Mouse (Mus musculus) layer of hippocampus, adult 2 months (tissue): Measurements from ENCODE around the gene Rps6ka4. TPM values are rescaled to one million over a fixed set of nuclear protein-coding genes. Genes with fewer than 3 reads are reported as not detected.

Source experiments
- DNase-seq, 2 experiments: peaks; one replicate each; pipeline ENCODE4 v3.0.0; 2022; ENCODE audit warnings: low spot score in 2 of 2
- H3K27ac ChIP-seq: fragments of 200-600 bp; 2 replicates; pipeline ENCODE4 v1.8.1; 2022
- H3K4me3 ChIP-seq: fragments of 200-600 bp; 2 replicates; pipeline ENCODE4 v1.8.1; 2022; ENCODE audit warnings: mild to moderate bottlenecking
- CTCF ChIP-seq: fragments of 200-600 bp; conservative IDR thresholded peaks from 2 replicates; pipeline ENCODE4 v1.8.1; 2022; ENCODE audit warnings: antibody characterized with exemption, mild to moderate bottlenecking, moderate library complexity
- total RNA-seq, 2 experiments: library from RNA; stranded (reverse); gene quantifications; 2 replicates each; pipeline ENCODE4 v1.2.3; 2021

The Rps6ka4 gene
- total RNA-seq, 2 experiments from 2014 or later: 38.3 to 39.1 TPM

DNA sequence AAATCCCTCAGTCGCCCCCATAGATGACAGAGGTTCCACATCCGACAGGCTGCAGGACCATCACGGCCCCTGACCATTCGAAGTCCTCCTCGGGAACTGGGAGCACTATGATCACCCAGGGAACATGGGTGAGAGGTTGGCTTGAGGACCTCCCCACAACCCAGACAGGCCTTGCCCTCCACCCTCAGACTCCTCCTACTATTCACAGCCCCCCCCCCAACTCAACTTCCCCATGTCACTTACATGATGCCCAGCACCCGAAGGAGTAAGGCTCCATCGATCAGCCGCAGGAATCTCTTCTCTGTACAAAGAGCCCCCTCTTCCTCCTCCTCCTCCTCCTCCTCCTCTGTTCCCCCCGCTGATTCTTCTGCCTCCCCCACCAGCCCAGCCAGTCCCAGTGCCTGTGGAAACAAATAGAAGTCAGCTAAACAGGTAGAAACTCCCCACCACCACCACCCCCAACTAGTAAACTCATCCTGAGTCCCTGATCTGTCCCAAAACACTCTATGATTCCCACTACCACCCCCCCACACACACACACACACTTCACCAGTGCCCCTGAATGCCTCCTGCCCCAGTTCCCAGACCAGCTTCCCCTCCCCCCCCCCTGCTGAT lies 17.1 kb upstream of the Rps6ka4 start:
- Histone ChIP-seq H3K4me3 (no peak overlapping the region), H3K27ac (no peak overlapping the region)
- no peak for TF ChIP-seq CTCF
- DNase-seq: no peak

GRCm38 (mm10) chr19:6857003-6857360 lies 16.5 kb upstream of the Rps6ka4 start:
- DNase-seq: no peak
- TF ChIP-seq CTCF: no peak
- 0 out of 2 replicates have a peak overlapping the region, but pooled peaks have one; percentile 28 for H3K27ac ChIP-seq
- no peak overlapping the region for H3K4me3 ChIP-seq

- peak; percentile 74 for TF ChIP-seq CTCF
- peak; percentile 63 to 65 for DNase-seq
- H3K4me3 ChIP-seq: no peak overlapping the region
- H3K27ac ChIP-seq: peak overlapping the region; percentile 36; the same call in 1 of the 2 replicates
Observed at GRCm38 (mm10) chr19:6856281-6857002, 16.0 kb upstream of the Rps6ka4 start.

- TF ChIP-seq CTCF: 0 out of 2 replicates have a peak, but pooled peaks have one; percentile 8
- Histone ChIP-seq H3K27ac (no peak overlapping the region), H3K4me3 (no peak overlapping the region)
- no peak for DNase-seq
Observed at GRCm38 (mm10) chr19:6855225-6856031, 15.0 kb upstream of the Rps6ka4 start.

GRCm38 (mm10) chr19:6854658-6855057 lies 14.2 kb upstream of the Rps6ka4 start:
- Histone ChIP-seq H3K4me3 (no peak overlapping the region), H3K27ac (no peak overlapping the region)
- no peak for DNase-seq
- no peak for TF ChIP-seq CTCF

DNA sequence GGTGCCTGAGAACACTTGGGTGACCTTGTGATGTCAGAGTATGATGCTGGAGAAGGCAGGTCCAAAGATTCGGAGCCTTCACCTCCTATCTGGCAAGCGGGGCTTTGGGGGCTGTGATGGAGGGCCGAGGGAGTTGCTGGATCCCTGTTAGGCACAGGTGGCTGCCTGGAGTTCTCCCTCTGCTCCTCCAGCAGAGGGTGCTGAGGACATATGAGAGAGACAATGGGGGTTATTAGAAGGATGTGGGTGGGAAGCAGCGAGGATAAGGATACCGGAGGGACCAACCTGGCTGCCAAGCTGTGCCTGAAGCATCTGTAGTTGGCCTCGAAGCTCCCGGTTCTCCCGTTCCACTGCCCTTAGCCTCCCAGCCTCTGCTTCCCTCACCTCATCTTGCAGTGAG lies 13.5 kb upstream of the Rps6ka4 start:
- TF ChIP-seq CTCF: peak; percentile 68
- no peak overlapping the region for H3K4me3 ChIP-seq
- no peak for DNase-seq
- H3K27ac ChIP-seq: no peak overlapping the region

GRCm38 (mm10) chr19:6852393-6853305 lies 12.2 kb upstream of the Rps6ka4 start:
- DNase-seq: no peak
- Histone ChIP-seq H3K27ac (peak overlapping the region; percentile 46), H3K4me3 (no peak overlapping the region)
- TF ChIP-seq CTCF: no peak

DNA sequence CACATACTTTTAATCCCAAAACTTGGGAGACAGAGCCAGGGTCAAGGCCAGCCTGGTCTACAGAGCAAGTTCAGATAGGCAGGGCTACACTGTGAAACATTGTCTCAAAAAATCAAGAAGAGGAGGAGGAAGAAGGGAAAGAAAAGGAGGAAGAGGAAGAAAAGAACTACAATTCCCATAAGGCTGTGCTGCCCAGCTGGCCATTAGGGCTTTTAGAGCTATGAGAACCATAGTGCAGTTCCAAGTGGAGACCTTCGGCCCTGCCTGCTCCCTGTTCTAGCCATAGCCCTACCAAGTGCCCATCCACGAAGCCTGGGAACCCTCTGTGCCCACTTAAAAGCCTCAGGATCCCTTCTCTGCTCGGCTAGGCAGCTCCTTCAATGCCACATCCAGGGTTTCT lies 11.1 kb upstream of the Rps6ka4 start:
- no peak for DNase-seq
- Histone ChIP-seq H3K27ac (no peak overlapping the region), H3K4me3 (no peak overlapping the region)
- no peak for TF ChIP-seq CTCF

- TF ChIP-seq CTCF: no peak
- H3K4me3 ChIP-seq: no peak overlapping the region
- H3K27ac ChIP-seq: no peak overlapping the region
- DNase-seq: no peak
Observed at GRCm38 (mm10) chr19:6849506-6850068, 9.2 kb upstream of the Rps6ka4 start.

DNA sequence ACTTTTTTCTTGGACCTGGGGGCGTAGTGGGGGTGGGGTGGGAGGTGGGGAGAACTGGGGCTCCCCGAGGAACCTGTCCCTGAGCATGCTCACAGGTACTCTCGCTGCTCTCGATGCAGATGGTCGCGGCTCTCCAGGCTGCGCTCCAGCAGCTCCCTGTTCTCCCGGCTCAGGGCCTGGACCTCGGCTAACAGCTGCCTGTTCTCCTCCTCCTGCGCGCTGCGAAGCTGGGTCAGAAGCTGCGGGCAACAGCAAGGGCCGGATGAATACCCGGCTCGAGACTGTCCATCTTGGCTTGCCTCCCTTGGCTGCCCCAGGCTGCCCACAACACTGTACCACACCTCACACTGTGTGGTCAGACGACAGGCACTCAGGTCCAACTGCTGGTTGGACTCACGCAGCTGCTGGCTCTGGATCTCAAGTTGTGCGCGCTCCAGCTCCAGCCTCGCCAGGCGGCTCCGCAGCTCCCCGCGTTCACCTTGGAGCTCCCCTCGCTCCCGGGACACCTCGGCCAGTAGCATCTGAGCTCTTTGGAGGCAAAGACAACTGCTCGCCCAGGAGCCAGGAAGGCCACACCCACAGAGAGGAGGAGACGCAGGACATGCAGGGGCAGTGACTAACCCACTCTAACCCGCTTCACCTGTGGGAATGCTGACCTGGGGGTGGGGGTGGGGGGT lies 7.5 kb upstream of the Rps6ka4 start:
- TF ChIP-seq CTCF: no peak
- no peak for DNase-seq
- Histone ChIP-seq H3K27ac (peak overlapping the region; percentile 82; the same call in 1 of the 2 replicates), H3K4me3 (peak overlapping the region; percentile 48)

GRCm38 (mm10) chr19:6846050-6846449 lies 5.6 kb upstream of the Rps6ka4 start:
- Histone ChIP-seq H3K4me3 (no peak overlapping the region), H3K27ac (peak overlapping the region; percentile 82)
- peak in 1 of 2 experiments; percentile 68 for DNase-seq
- TF ChIP-seq CTCF: no peak

- no peak overlapping the region for H3K4me3 ChIP-seq
- DNase-seq: no peak
- no peak for TF ChIP-seq CTCF
- H3K27ac ChIP-seq: no peak overlapping the region
Observed at GRCm38 (mm10) chr19:6842353-6842752, 1.9 kb upstream of the Rps6ka4 start.
